Mouse (Mus musculus): ENCODE measurements around the gene Spata22. TPM values are rescaled to one million over a fixed set of nuclear protein-coding genes. Genes with fewer than 3 reads are reported as not detected.

The Spata22 gene
- polyA plus RNA-seq, 1 experiment from 2014 or later = 0.25 TPM

GRCm38 (mm10) chr11:73326485-73326886, 3.1 kb upstream of the Spata22 start:
- Histone ChIP-seq H3K27ac (replicated peaks) (no peak overlapping the region), H3K9ac (no peak overlapping the region), H3K4me1 (replicated peaks) (no peaks in the 10 kb centered on the region), H3K27me3 (no peaks in the 10 kb centered on the region), H3K4me3 (no peak overlapping the region), H3K4me2 (no peak overlapping the region), H3K36me3 (no peaks in the 10 kb centered on the region), H3K9me3 (no peaks in the 10 kb centered on the region)
- WGBS = 58% methylated on average over 12 of the region's 12 CpGs
- no peak for ATAC-seq (ENCODE audit: low read depth)

GRCm38 (mm10) chr11:73327361-73327760, 2.2 kb upstream of the Spata22 start:
- H3K4me1 ChIP-seq (replicated peaks) = no peaks in the 10 kb centered on the region
- 75% methylated on average over 4 of the region's 4 CpGs for WGBS

GRCm38 (mm10) chr11:73333357-73333756, 3.8 kb downstream of the Spata22 start:
- Histone ChIP-seq H3K27ac (replicated peaks) (no peak overlapping the region), H3K4me3 (no peak overlapping the region), H3K27me3 (no peaks in the 10 kb centered on the region), H3K36me3 (no peaks in the 10 kb centered on the region), H3K9me3 (no peaks in the 10 kb centered on the region), H3K4me2 (no peak overlapping the region), H3K9ac (no peak overlapping the region), H3K4me1 (replicated peaks) (no peaks in the 10 kb centered on the region)
- 72% methylated on average over 2 of the region's 2 CpGs for WGBS
- ATAC-seq (ENCODE audit: low read depth) = no peak

More at GRCm38 (mm10) chr11:73327361-73327760, 2.2 kb upstream of the Spata22 start:
- Histone ChIP-seq H3K27ac (replicated peaks) (no peak overlapping the region), H3K27me3 (no peaks in the 10 kb centered on the region), H3K4me2 (no peak overlapping the region), H3K9me3 (no peaks in the 10 kb centered on the region), H3K36me3 (no peaks in the 10 kb centered on the region), H3K4me3 (no peak overlapping the region), H3K9ac (no peak overlapping the region)
- no peak for ATAC-seq (ENCODE audit: low read depth)

- Histone ChIP-seq H3K9me3 (no peaks in the 10 kb centered on the region), H3K36me3 (no peaks in the 10 kb centered on the region), H3K27ac (replicated peaks) (no peak overlapping the region), H3K4me2 (no peak overlapping the region), H3K9ac (no peak overlapping the region), H3K4me1 (replicated peaks) (no peaks in the 10 kb centered on the region), H3K4me3 (no peak overlapping the region), H3K27me3 (no peaks in the 10 kb centered on the region)
- no peak for ATAC-seq (ENCODE audit: low read depth)
- WGBS = 81% methylated on average over 4 of the region's 4 CpGs
Measured at GRCm38 (mm10) chr11:73336919-73337318, 7.4 kb downstream of the Spata22 start.

GRCm38 (mm10) chr11:73350483-73350882, 20.9 kb downstream of the Spata22 start, which contains the start of gene Olfr20:
Olfr20 (plus strand) TSS chr11:73350783.
- Histone ChIP-seq H3K9me3 (no peaks in the 10 kb centered on the region), H3K27ac (replicated peaks) (no peak within 1 kb of the TSS), H3K9ac (no peak within 1 kb of the TSS), H3K4me3 (no peak within 1 kb of the TSS), H3K4me1 (replicated peaks) (no peaks in the 10 kb centered on the region), H3K27me3 (no peaks in the 10 kb centered on the region), H3K4me2 (no peak within 1 kb of the TSS), H3K36me3 (no peaks in the 10 kb centered on the region)
- no peak for ATAC-seq (ENCODE audit: low read depth)
- 56% methylated on average over 3 of the region's 3 CpGs for WGBS

- Histone ChIP-seq H3K4me3 (no peak within 1 kb of the TSS), H3K4me2 (no peak within 1 kb of the TSS), H3K36me3 (no peaks in the 10 kb centered on the region), H3K4me1 (replicated peaks) (no peaks in the 10 kb centered on the region), H3K27ac (replicated peaks) (no peak within 1 kb of the TSS), H3K9me3 (no peaks in the 10 kb centered on the region), H3K27me3 (no peaks in the 10 kb centered on the region), H3K9ac (no peak within 1 kb of the TSS)
- ATAC-seq (ENCODE audit: low read depth) = no peak
- 93% methylated on average over 2 of the region's 2 CpGs for WGBS
Measured at GRCm38 (mm10) chr11:73370946-73371345, 41.4 kb downstream of the Spata22 start, which contains the start of gene Olfr376. Olfr376 (plus strand) TSS chr11:73371246.

GRCm38 (mm10) chr11:73395374-73395773, 65.8 kb downstream of the Spata22 start:
- H3K27ac ChIP-seq (replicated peaks) = no peak overlapping the region
- H3K4me2 ChIP-seq = no peak overlapping the region
- no peaks in the 10 kb centered on the region for H3K36me3 ChIP-seq
- no peak overlapping the region for H3K9ac ChIP-seq
- H3K27me3 ChIP-seq = no peaks in the 10 kb centered on the region
- no peak for ATAC-seq (ENCODE audit: low read depth)
- no peaks in the 10 kb centered on the region for H3K4me1 ChIP-seq (replicated peaks)
- no peaks in the 10 kb centered on the region for H3K9me3 ChIP-seq
- 76% methylated on average over 4 of the region's 4 CpGs for WGBS
- H3K4me3 ChIP-seq = no peak overlapping the region

Other genes starting within 250 kb of the Spata22 start
- 0.14 and 0.17 TPM in 2 replicates for gene Itgae, start 239.2 kb upstream of the Spata22 start, polyA plus RNA-seq (2015; fragmentation: Nextera tagmentation; extraction: Ambion mirVana)
- 2.9 and 4.8 TPM in 2 replicates for gene Haspin, start 191.4 kb upstream of the Spata22 start, polyA plus RNA-seq (2015; fragmentation: Nextera tagmentation; extraction: Ambion mirVana)
- 0.45 and 0.63 TPM in 2 replicates for gene P2rx5, start 169.3 kb upstream of the Spata22 start, polyA plus RNA-seq (2015; fragmentation: Nextera tagmentation; extraction: Ambion mirVana)
- 130 and 132 TPM in 2 replicates for gene Emc6, start 152.7 kb upstream of the Spata22 start, polyA plus RNA-seq (2015; fragmentation: Nextera tagmentation; extraction: Ambion mirVana)
- gene Tax1bp3, start 152.7 kb upstream of the Spata22 start, polyA plus RNA-seq (2015; fragmentation: Nextera tagmentation; extraction: Ambion mirVana) = 190 and 197 TPM in 2 replicates
- gene Ctns, start 130.7 kb upstream of the Spata22 start, polyA plus RNA-seq (2015; fragmentation: Nextera tagmentation; extraction: Ambion mirVana) = 21.2 and 23.1 TPM in 2 replicates
- gene Shpk, start 130.3 kb upstream of the Spata22 start, polyA plus RNA-seq (2015; fragmentation: Nextera tagmentation; extraction: Ambion mirVana) = 2.4 and 3.5 TPM in 2 replicates
- 5.8 and 11.5 TPM in 2 replicates for gene Trpv1, start 95.4 kb upstream of the Spata22 start, polyA plus RNA-seq (2015; fragmentation: Nextera tagmentation; extraction: Ambion mirVana)
- gene Trpv3, start 62.4 kb upstream of the Spata22 start, polyA plus RNA-seq (2015; fragmentation: Nextera tagmentation; extraction: Ambion mirVana) = 0.17 and 0.20 TPM in 2 replicates
- gene Aspa, start 145 bp upstream of the Spata22 start, polyA plus RNA-seq (2015; fragmentation: Nextera tagmentation; extraction: Ambion mirVana) = 1.1 and 3.2 TPM in 2 replicates
- not detected in 2 replicates for gene Gm49340, start within 50 bp of the Spata22 start, polyA plus RNA-seq (2015; fragmentation: Nextera tagmentation; extraction: Ambion mirVana)
- gene Olfr20, start 21.0 kb downstream of the Spata22 start, polyA plus RNA-seq (2015; fragmentation: Nextera tagmentation; extraction: Ambion mirVana) = not detected in 2 replicates
- not detected in 2 replicates for gene Olfr376, start 41.5 kb downstream of the Spata22 start, polyA plus RNA-seq (2015; fragmentation: Nextera tagmentation; extraction: Ambion mirVana)
- not detected in 2 replicates for gene Olfr1, start 69.9 kb downstream of the Spata22 start, polyA plus RNA-seq (2015; fragmentation: Nextera tagmentation; extraction: Ambion mirVana)
- gene Olfr378, start 98.7 kb downstream of the Spata22 start, polyA plus RNA-seq (2015; fragmentation: Nextera tagmentation; extraction: Ambion mirVana) = not detected in 2 replicates
- gene Olfr380, start 127.8 kb downstream of the Spata22 start, polyA plus RNA-seq (2015; fragmentation: Nextera tagmentation; extraction: Ambion mirVana) = not detected in 2 replicates
- gene Olfr381, start 161.9 kb downstream of the Spata22 start, polyA plus RNA-seq (2015; fragmentation: Nextera tagmentation; extraction: Ambion mirVana) = not detected in 2 replicates
- gene Olfr382, start 187.5 kb downstream of the Spata22 start, polyA plus RNA-seq (2015; fragmentation: Nextera tagmentation; extraction: Ambion mirVana) = not detected in 2 replicates